Mouse (Mus musculus): ENCODE data around the gene Rmnd1.

DNA sequence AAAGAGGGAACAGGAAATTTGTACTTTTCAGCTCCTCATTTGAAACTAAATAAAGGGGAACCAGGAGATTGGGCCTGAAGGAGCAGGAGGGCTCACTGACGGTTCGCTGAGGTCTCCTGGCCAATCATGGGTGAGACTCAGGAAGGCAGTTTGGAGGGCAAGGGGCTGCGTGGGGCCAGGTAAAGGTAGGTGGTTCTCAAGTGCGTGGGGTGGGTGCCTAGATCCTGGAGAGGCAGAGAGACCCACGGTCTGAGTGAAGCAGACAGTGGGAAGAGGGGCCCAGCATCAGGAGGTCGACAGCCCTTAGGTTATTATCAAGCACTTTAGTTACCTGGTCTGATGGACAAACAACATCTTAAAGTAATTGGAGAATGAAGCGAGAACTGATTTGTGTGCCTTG lies 57.9 kb downstream of the Rmnd1 start:
- TF ChIP-seq CTCF (IDR thresholded peaks at IDR 0.05; ENCODE audit: insufficient read depth, low read depth, low read length) (no peak), POLR2A (IDR thresholded peaks at IDR 0.05; ENCODE audit: insufficient read depth, low read depth, low read length) (no peak)
